Mouse (Mus musculus): ENCODE data around the gene Pagr1a.
A peak's percentile ranks its signal among the peaks of the same experiment; 100 is the strongest.

Gene Pagr1a

GRCm38 (mm10) chr7:127003620-127004019 is 13.5 kb downstream of the Pagr1a start:
- DNase-seq (ENCODE audit: low spot score), result no peak

- DNase-seq (ENCODE audit: low spot score), result no peak
Measured at GRCm38 (mm10) chr7:126999568-126999967, 17.6 kb downstream of the Pagr1a start.

GRCm38 (mm10) chr7:126996449-126996848 is 20.7 kb downstream of the Pagr1a start:
- no peak for DNase-seq (ENCODE audit: low spot score)

GRCm38 (mm10) chr7:126988816-126989215 is 28.3 kb downstream of the Pagr1a start:
- DNase-seq (ENCODE audit: low spot score), result no peak

GRCm38 (mm10) chr7:126986319-126986718 is 30.8 kb downstream of the Pagr1a start:
- no peak for DNase-seq (ENCODE audit: low spot score)

GRCm38 (mm10) chr7:126984667-126985444 is 32.3 kb downstream of the Pagr1a start:
- no peak for DNase-seq (ENCODE audit: low spot score)

- DNase-seq (ENCODE audit: low spot score), result no peak
Measured at GRCm38 (mm10) chr7:126983113-126983512, 34.0 kb downstream of the Pagr1a start.

- no peak for DNase-seq (ENCODE audit: low spot score)
Measured at GRCm38 (mm10) chr7:126982054-126982453, 35.1 kb downstream of the Pagr1a start.

- no peak for DNase-seq (ENCODE audit: low spot score)
Measured at GRCm38 (mm10) chr7:126981601-126982000, 35.6 kb downstream of the Pagr1a start.

GRCm38 (mm10) chr7:126978841-126979240 is 38.3 kb downstream of the Pagr1a start:
- DNase-seq (ENCODE audit: low spot score), result no peak

- no peak for DNase-seq (ENCODE audit: low spot score)
Measured at GRCm38 (mm10) chr7:126976878-126977459, 40.2 kb downstream of the Pagr1a start.

- DNase-seq (ENCODE audit: low spot score), result peak; percentile 92
Measured at GRCm38 (mm10) chr7:126975950-126976866, 40.9 kb downstream of the Pagr1a start, which contains the start of gene Cdiptos. Cdiptos (minus strand) TSS chr7:126976098.

- no peak for DNase-seq (ENCODE audit: low spot score)
Measured at GRCm38 (mm10) chr7:126975893-126975949, 41.4 kb downstream of the Pagr1a start, which contains the start of gene Cdipt. Cdipt (plus strand) TSS chr7:126975914.

GRCm38 (mm10) chr7:126975493-126975892 is 41.7 kb downstream of the Pagr1a start:
- DNase-seq (ENCODE audit: low spot score), result no peak

GRCm38 (mm10) chr7:126967361-126967760 is 49.8 kb downstream of the Pagr1a start:
- DNase-seq (ENCODE audit: low spot score), result no peak

GRCm38 (mm10) chr7:126965568-126965967 is 51.6 kb downstream of the Pagr1a start:
- no peak for DNase-seq (ENCODE audit: low spot score)

All from ovary, postnatal 10 days (tissue).